Mouse (Mus musculus) embryo, embryonic 10 days (tissue): ENCODE results near the gene Nek9.

Experiments
- DNase-seq: peaks from one replicate; pipeline ENCODE4 v3.0.0-alpha.2; 2015; ENCODE audit warnings: low spot score

The Nek9 gene

DNA sequence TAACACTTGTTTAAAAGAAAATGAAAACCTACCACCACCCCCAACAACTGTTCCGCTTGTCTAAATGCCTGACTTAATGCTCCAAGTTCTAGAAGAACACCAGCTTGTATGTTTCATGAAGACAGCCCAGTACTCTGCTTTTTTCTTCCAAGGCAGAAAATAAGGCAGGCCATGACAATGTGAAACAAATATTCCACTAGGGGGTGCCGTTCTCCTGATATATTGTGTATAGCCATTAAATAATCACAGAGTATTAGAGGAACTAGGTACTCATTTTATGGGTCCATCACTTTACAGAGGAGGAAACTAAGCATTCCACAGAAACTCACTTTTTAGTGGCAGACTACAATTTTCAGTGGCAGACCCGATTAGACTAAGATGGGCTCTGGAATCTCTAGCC is 7.2 kb upstream of the Nek9 start:
- peak; percentile 75 for DNase-seq

DNA sequence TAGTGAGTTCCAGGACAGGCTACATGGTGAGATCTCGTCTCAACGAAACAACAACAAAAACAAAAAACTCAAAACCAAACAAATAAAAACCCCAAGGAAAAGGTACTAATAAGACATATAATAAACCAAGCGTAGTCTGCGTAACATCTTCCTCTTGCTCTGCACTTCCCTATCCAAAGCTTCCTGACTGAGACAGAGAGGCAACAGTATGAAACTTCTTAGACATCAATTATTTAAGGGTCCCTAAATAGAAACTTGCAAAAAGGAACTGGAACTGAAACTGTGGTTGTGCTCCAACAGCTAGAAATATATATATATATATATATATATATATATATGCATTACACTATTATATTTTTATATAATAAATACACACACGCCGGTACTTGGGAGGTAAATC is 6.4 kb upstream of the Nek9 start:
- no peak for DNase-seq

DNA sequence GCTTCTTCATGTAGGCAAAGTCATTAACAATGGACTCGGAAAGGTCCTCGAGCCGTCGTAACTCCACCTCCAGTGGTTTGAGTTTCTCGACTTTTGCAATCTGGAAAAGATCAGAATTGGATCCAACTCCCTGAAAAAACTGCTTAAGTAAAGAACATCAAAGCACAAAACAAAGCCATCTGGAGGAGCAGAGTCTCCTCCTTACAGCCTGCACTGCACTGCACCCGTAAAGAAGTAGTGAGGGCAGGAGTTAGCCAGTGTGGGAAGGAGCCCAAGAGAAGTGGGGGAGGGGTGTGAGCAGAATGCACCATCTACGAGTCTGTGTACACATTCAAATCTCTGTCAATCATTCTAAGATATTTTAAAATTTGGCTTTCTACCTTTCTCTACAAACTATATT is 5.1 kb upstream of the Nek9 start:
- DNase-seq, result no peak

DNA sequence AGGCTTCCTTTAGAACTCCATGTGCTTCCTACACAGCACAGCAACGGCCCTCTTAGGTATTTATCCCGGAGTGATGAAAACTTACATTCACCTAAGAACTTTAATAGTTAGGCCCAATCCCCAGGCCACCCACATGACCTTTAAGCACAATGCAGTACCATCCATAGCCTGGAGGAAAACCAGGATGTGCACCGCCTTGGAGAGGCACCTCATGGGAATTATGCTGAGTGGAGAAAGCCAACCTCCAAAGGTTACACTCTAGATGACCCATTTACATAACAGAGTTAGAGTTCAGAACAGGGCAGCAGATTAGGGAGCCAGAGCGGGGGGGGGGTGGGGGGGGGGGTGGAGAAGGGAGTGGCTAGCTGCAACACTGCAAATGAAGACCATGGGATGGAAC is 3.1 kb upstream of the Nek9 start:
- no peak for DNase-seq

DNA sequence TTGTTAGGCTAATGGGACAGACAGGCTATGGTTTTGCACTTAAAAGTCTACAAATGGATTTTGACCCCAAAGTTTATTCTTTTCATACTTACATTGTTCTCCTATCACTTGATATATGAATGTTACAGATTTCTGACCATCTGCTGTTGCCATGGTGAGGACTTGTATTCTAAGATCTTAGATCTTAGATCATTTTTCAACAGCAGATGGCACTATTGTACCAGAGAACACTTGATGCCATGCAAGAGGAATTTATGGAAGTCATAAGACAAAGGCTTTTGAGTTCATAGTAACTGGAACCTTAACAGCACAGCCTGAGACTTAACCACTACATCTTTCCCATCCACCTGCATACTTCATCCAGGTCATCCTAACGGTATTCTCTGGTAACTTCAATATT is 2.0 kb upstream of the Nek9 start:
- peak; percentile 83 for DNase-seq

DNA sequence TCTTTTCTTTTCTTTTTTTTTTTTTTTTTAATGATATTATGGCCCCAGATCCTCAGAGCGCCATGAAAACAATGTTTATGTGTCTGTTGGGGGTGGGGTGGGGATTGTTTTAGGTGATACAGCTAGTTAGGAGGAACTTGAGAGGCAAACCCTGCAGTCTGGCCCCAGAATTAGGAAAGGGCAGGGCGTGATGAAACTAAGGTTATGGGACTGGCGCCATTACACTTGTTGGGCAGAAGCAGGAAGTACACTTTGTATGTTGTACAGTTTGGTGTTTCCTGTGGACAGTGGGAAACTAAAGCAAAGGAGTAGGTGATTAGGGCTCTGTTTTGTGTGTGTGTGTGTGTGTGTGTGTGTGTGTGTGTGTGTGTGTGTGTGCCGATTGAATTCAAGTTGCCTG is 785 bp upstream of the Nek9 start:
- peak; percentile 27 for DNase-seq

DNA sequence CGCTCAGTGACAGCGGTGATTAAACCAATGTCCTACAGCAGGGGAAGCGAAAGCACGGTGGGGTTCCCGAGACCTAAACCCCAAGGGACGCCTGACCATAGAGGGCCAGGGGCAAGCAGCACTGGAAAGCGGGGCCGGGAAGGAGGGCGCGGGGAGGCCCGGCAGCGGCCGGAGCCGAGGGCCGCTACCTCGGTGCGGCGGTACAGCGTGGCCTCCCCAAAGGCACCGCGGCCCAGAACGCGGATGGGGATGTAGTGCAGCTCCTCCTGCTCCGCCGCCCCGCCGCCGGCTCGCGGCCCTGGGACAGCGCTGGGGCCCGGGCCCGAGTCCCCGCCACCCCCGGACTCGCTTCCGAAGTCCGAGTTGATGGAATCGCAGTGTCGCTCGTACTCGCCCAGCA is 347 bp downstream of the Nek9 start:
- peak; percentile 36 for DNase-seq

DNA sequence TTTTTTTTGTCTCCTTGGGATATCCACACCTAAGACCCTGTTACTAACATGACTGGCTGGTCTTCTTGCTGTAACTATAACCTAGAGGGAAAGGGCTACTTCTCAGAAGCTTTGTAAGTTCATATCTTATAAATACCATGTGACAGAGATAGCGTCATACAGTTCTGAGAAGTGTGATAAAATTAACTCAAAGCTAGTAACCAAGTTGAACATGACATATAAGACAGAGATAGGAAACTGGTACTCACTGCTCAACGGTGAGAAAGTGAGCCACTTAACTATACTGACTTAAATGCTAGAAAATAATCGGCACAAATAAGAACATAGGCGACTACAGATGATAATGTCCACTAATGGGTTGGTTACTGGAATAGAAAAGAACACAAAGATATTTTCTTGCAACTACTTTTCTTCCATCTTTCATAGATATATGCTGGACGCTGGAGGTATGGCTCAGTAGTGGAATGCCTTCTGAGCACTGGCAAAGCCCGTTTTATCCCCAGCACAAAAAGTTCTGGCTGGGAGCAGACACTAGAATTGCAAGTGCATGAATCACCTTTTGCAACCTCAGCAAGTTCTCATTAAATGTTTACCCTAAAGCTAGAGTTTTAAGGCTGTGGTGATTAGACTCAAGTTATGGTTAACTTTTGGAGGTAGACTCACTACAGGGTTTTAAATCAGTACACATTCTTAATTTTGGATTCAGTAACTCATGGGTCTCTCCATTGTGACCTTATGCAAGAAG is 1.4 kb downstream of the Nek9 start:
- DNase-seq, result no peak

DNA sequence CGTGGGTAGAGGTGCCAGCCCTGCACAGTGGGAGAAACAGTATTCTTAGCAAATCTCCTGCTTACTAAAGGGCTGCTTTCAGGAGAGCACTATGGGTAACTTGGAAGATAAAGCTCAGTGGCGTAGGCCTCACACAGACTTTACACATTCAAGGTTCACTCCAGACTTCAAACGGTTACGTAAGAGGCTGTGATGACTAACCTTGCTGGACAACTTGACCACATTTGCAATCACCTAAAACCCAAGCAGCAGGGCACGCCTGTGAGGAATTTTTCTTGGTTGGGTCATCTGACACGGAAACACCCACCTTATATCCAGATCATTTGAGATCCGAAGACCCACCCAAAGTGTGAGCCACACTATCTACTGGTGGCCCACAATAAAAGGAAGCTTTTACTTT is 9.0 kb downstream of the Nek9 start:
- no peak for DNase-seq

DNA sequence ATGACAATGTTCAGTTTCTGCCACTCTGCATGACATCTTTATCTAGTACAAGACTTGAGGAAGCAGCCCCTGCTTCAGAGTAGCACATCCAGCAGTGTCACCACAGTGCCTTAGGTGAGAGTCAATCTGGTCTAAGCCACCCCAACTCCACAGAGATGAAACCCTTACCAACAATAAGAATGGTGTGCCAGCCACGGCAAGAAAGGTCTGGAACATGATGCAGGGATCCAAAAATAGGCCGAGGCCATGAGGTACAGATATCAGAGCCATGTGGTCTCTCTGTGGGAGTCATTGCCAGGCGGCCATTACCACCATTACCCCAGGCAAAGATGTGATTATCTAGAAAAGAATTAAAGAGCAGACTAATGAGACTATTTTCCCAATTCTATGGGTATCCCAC is 30.5 kb downstream of the Nek9 start:
- no peak for DNase-seq

DNA sequence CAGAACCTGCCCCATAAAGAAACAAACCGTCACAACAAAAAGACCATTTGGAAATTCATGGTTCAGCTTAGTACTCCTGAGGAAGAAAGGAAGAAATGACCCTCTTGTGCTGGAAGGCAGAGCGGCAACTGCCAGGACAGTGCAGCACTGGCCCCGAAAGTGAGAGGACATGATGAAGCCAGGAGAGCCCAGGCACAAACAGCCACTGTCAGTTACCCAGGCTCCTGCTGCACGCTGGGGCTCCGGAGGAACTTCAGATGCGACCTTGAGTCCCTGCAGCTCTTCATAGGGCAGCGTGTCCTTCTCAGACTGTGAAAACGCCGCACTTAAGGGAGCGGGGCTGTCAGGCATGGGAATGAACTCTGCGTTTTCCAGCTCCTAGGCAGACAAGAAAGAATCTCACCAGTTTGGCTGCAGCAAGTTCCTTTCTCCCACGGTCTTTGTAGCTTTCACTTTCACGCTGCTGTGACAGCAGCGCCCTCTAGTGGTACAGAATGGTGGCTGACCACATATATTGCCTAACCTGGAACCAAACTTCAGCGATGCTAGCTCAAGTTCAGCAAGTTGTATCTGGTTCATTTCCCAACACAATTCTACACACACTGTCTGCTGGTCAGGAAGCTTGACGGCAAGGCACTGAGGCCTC is 33.8 kb downstream of the Nek9 start:
- DNase-seq, result peak; percentile 91

DNA sequence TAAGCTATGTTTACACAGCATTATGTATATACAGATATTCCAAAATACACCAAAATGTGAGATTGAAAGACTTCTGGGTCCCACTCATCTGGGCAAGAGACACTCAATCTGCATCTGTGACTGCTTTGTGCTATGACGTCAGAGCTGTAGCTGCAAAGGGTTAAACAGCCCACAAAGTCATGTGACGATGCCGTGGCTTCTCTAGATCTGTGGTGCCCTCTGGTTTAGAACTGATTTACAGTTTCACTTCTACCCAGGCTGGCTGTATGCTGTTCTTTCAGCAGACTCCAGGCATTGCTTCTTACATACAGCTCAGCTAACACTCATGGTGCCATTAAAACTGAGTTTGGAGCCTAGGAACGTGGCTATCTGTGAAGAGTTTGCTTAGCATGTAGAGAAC is 34.4 kb downstream of the Nek9 start:
- no peak for DNase-seq

DNA sequence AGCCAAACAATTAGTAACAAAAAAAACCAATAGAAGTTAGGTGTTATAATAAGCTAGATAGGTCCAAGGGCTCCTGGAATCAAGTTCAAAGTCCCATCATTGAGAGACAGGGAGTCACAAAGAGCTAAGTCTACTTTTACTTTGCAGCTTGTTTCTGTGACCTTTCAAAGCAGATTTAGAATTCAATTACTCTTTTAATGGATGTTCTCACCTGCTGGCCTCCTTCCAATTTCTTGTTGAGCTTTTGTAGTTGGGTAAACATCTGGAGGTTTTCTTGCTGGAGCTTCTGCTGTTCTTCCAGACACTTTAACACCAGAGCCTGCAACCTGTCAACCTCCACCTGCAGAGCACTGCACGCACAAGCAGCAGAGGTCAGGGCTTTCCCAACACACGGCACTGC is 35.9 kb downstream of the Nek9 start:
- no peak for DNase-seq

DNA sequence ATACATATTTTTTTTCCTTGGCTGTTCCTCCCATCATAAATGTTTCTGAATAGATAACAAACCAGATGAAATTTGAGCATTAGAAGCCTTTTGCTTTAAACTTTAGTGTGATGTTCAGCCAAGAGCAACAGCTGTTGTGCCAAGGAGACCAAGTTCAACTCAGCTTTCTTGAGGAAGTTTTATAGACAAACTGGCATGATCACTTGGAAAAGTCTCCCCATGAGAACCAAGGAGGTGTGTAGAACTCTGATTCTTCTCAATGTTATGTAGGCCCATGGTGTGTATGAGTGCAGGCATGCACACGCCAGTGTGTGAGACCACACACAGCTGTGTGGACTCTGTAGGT is 40.4 kb downstream of the Nek9 start:
- no peak for DNase-seq

DNA sequence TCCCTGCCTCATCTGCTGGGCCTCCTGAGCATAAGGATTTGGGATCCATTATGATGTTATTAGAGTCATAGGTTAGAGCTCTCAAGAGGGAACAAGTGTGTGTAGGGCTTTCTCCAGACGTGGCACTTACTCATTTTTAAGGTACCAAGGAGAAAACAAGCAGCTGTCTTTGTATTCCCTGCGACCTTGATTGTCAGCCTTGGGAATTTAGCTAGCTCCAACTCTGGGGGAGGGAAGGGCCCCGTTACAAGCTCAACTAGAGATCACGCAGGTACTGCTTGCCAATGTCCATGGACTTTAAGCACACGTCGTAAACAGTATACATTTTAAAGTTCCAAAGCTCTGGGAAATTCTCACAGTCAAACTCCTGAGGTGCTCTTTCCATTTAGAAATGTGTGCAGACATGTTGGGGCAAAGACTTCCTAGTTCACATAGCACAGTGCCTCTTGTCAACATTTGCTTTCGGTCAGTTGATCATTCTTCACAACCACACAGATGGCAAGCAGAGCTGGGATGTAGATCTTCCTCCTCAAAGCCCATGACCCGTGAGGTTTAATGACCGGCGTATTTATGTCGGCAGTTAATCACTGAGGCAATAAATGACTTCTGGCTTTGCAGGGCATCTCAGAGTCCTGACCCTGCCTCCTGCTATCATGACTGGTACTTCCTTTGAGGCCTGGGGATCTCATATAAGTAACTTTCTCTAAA is 40.9 kb downstream of the Nek9 start:
- DNase-seq, result peak; percentile 68

DNA sequence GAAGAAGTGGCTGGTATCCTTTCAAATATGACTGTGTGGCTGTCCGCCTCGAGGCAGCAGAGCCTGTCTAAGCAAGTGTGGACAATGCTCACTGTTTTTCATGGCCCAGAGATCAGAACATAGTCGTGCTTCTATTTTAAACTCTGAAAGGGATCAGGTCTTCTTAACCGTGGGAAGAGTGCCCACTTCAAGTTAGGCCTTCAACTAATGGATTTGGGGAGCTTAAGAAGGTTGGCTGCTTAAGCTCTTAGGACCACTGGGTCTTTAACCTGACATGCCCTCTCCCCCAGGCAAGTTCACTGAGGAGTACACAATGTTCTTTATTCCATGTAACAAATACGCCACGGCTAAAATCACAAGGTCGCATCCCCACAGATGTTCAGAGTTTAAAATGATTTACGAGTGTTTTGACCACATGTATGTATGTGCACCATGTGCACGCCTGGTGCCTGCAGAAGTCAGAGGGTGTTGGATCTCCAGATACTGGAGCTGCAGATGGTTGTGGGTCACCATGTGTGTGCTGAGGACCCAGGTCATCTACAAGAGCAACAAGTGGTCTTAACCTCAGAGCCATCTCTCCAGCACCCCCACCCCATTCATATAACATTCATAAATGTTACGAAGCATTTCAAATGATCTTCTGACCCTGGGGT is 41.7 kb downstream of the Nek9 start:
- DNase-seq, result no peak

DNA sequence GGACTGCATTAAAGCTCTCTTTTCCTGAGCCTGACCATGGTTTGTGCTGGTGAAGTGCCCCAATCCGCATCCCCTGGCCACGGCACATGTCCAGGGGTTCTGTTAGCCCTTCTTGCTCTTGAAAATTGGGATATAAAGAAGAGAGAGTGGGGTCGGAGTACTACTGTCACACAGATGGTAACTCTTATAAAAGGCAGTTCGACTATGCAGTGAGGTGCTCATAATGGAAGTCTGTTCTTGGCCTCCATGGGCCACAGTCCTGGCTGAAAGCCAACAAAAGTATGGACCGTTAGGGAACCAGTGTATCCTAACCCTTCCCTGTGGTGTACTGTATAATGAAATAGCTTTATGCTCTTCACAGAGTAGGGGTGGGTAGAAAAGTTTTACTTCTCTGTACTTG is 42.2 kb downstream of the Nek9 start:
- DNase-seq, result no peak

DNA sequence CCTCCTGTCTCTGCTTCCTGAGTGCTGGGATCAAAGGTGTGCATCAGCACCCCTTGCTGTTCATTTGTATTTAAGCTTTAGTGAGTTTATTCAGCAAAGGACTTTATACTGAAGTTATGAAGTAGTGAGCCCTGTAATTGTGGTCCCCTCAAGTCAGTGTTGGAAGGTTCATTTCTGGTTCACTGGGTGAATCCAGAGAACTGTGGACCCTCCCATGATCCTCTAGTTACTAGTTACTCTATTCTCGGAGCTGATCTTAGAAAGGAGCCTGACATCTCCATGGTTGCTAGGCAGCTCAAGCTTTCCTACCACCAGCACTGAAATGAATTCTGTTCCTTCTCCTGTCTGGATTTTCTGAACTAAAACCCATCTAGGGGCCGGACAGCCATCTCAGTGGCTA is 43.7 kb downstream of the Nek9 start:
- DNase-seq, result no peak

DNA sequence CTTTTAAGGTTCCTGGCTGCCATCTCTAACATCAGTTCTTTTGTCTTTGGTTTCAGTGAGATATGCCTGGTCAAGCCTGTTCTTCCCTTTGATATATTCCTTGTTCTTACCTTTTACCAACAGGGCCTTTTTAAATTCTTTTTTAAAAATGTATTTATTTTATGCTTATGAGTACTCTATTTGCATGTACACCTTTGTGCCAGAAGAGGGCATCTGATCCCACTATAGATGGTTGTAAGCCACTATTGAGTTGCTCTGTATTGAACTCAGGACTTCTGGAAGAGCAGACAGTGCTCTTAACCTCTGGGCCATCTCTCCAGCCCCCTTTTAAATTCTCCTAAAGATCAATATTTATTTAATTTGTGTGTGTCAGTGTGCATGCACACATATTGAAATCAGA is 46.3 kb downstream of the Nek9 start:
- no peak for DNase-seq

DNA sequence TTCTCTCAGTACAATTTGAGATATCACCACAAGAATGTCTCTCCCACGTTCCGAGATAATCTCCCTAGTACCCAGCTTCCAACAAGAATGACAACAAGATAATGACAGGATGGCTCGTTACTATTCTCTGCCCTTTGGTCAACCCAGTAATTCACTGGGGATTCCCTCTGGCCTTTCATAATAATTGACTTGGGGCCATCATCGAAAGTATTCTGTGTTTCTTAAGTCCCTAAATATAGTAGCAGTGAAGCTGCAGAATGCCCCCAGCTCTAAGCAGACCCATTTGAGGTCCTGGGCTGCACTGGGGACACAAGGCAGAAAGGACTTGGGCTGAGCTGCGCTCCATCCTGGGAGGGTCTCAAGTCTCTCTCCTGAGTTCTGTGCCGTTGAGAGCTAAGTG is 46.9 kb downstream of the Nek9 start:
- DNase-seq, result no peak

DNA sequence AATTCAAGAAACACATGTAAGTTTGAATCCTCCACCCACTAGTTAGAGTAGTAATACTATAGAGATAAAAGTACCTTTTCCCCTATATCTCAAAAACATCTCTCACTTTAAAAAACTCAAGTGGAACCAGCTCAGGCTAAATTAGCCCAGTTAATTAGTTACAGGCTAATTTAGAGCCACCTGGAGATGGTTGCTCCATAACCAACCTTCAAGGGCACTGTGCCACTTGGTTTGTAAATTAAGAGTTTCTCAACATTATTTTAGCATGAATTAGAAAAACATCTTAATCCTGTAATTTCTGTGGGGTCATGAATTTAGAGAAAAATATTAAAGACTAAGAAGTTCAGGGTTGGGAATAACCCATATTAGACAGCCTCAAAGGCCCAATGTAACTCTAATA is 47.6 kb downstream of the Nek9 start:
- no peak for DNase-seq

DNA sequence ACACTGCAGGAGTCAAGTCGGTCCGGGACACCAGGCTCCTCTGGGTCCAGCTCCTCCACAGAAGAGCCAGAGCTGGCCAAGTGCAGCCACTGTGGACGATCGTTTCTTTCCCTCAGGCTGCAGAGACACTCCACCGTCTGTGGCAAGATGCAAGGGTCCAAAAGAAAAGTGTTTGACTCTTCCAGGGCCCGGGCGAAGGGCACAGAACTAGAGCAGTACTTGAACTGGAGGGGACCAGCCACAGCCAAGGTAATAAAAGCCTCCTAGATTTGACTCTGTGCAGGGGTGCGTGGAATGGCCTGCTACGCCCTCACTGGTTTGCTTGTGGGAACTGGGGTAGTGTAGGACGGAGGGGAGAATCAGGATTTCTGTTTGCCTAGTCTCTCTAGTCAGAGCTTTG is 48.5 kb downstream of the Nek9 start:
- no peak for DNase-seq
